Mouse (Mus musculus) thymus, adult 2 months (tissue): ENCODE measurements at regions not wholly inside any gene's neighbourhood (a gene's known extent, or its start where the extent isn't known, plus 50 kb on each side); places are given as distances from the start of the nearest gene placed in this dataset.
"Not testable (repeated sequence)": the region's sequence is repeated elsewhere in the genome, so short reads cannot be mapped to it uniquely, and the experiment has no call there.

Source experiments
- CTCF ChIP-seq: fragments of 200-500 bp; IDR thresholded peaks from 2 replicates; pipeline ENCODE4 v1.5.1; 2012; ENCODE audit warnings: mild to moderate bottlenecking, control low read depth, low read length, moderate library complexity, borderline replicate concordance; ENCODE audit not compliant: control insufficient read depth, poor library complexity, insufficient read depth; ENCODE audit errors: extremely low read depth
- POLR2A ChIP-seq: fragments of 200-500 bp; IDR thresholded peaks from 2 replicates; pipeline ENCODE4 v1.6.1; 2012; ENCODE audit warnings: mild to moderate bottlenecking, low read length, control low read depth, moderate library complexity; ENCODE audit not compliant: control insufficient read depth, poor library complexity, insufficient read depth; ENCODE audit errors: extremely low read depth

- not testable (repeated sequence) for TF ChIP-seq CTCF, POLR2A
Observed at GRCm38 (mm10) chr12:115059954-115060353, 987.6 kb upstream of the Zfp386 start.
